Mouse (Mus musculus) left cerebral cortex, postnatal 14 days (tissue): ENCODE measurements around the gene Itgax. TPM values are rescaled to one million over a fixed set of nuclear protein-coding genes. Genes with fewer than 3 reads are reported as not detected.
"Not testable (repeated sequence)": the region's sequence is repeated elsewhere in the genome, so short reads cannot be mapped to it uniquely, and the experiment has no call there.

Experiments
- DNase-seq, 2 experiments: peaks; one replicate each; pipeline ENCODE4 v3.0.0; 2021 to 2022; ENCODE audit warnings: low spot score in 2 of 2, mixed read lengths in 1 of 2
- intact Hi-C: fragments of 180-260 bp; cut with DNase I; formaldehyde crosslinking; loops from one replicate; pipeline ENCODE4 v1.15.1; 2025
- total RNA-seq, 2 experiments: library from RNA; stranded (reverse); gene quantifications; 2 replicates each; pipeline ENCODE4 v1.2.3; 2021

Gene Itgax
- total RNA-seq, 2 experiments from 2014 or later, result 0.23 TPM; not detected in 1

- no peak for DNase-seq
- intact Hi-C loops, result no loop called here
Measured at GRCm38 (mm10) chr7:128154924-128155323, 25.6 kb downstream of the Itgax start.

GRCm38 (mm10) chr7:128158688-128159354, 29.5 kb downstream of the Itgax start:
- intact Hi-C loops, result not testable (repeated sequence)

GRCm38 (mm10) chr7:128164001-128164400, 34.7 kb downstream of the Itgax start:
- intact Hi-C loops, result no loop called here
- peak in 1 of 2 experiments; percentile 34 for DNase-seq

More at GRCm38 (mm10) chr7:128158688-128159354, 29.5 kb downstream of the Itgax start:
- DNase-seq, result not testable (repeated sequence)

- no peak for DNase-seq
- intact Hi-C loops, result no loop called here
Measured at GRCm38 (mm10) chr7:128166391-128166790, 37.0 kb downstream of the Itgax start.

GRCm38 (mm10) chr7:128169996-128170395, 40.6 kb downstream of the Itgax start:
- intact Hi-C loops, result no loop called here
- DNase-seq, result no peak

GRCm38 (mm10) chr7:128178385-128178784, 49.0 kb downstream of the Itgax start:
- DNase-seq, result peak; percentile 33 to 48
- intact Hi-C loops, result no loop called here

- intact Hi-C loops, result no loop called here
- no peak for DNase-seq
Measured at GRCm38 (mm10) chr7:128180126-128180525, 50.8 kb downstream of the Itgax start.

GRCm38 (mm10) chr7:128180546-128180945, 51.2 kb downstream of the Itgax start:
- no peak for DNase-seq

GRCm38 (mm10) chr7:128181691-128182090, 52.3 kb downstream of the Itgax start:
- DNase-seq, result no peak
- intact Hi-C loops, result no loop called here

More at GRCm38 (mm10) chr7:128180546-128180945, 51.2 kb downstream of the Itgax start:
- intact Hi-C loops, result no loop called here

Other genes starting within 250 kb of the Itgax start
- 1 to 10 TPM; 1.3 TPM for gene Prss53, start 238.6 kb upstream of the Itgax start, total RNA-seq
- not detected for gene Gm21974, start 234.1 kb upstream of the Itgax start, total RNA-seq
- 10 to 100 TPM; 21.9 to 25.5 TPM for gene Vkorc1, start 233.9 kb upstream of the Itgax start, total RNA-seq
- gene Bckdk, start 225.5 kb upstream of the Itgax start, total RNA-seq, result 10 to 100 TPM; 36.8 to 45.1 TPM
- gene Kat8, start 217.0 kb upstream of the Itgax start, total RNA-seq, result 10 to 100 TPM; 26.0 to 30.0 TPM
- under 1 TPM in 1 of 2 experiments, not detected in 1; 0.89 TPM for gene Prss8, start 199.4 kb upstream of the Itgax start, total RNA-seq
- 10 to 100 TPM in 1 of 2 experiments, 1 to 10 TPM in 1; 9.8 to 10.3 TPM for gene Prss36, start 182.8 kb upstream of the Itgax start, total RNA-seq
- 100 to 1,000 TPM; 313 to 324 TPM for gene Fus, start 162.1 kb upstream of the Itgax start, total RNA-seq
- 1 to 10 TPM; 2.2 to 3.7 TPM for gene Pycard, start 135.7 kb upstream of the Itgax start, total RNA-seq
- under 1 TPM; 0.64 to 0.97 TPM for gene Trim72, start 125.6 kb upstream of the Itgax start, total RNA-seq
- gene Itgam, start 66.9 kb upstream of the Itgax start, total RNA-seq, result 10 to 100 TPM; 10.9 to 11.6 TPM
- gene Gm49368, start 66.9 kb upstream of the Itgax start, total RNA-seq, result under 1 TPM in 1 of 2 experiments, not detected in 1; 0.08 TPM
- gene Itgad, start 24.8 kb downstream of the Itgax start, total RNA-seq, result not detected
- 10 to 100 TPM; 13.5 to 17.3 TPM for gene Cox6a2, start 76.8 kb downstream of the Itgax start, total RNA-seq
- gene Armc5, start 107.8 kb downstream of the Itgax start, total RNA-seq, result 10 to 100 TPM in 1 of 2 experiments, 1 to 10 TPM in 1; 9.7 to 11.4 TPM
- 1 to 10 TPM; 3.6 to 4.0 TPM for gene 9130023H24Rik, start 108.5 kb downstream of the Itgax start, total RNA-seq
- 10 to 100 TPM; 27.1 to 27.4 TPM for gene Tgfb1i1, start 117.3 kb downstream of the Itgax start, total RNA-seq
- not detected for gene Slc5a2, start 136.1 kb downstream of the Itgax start, total RNA-seq
- gene BC017158, start 168.6 kb downstream of the Itgax start, total RNA-seq, result 10 to 100 TPM; 23.4 to 24.5 TPM